Mouse (Mus musculus) CH12.LX (cell line): ENCODE results near the gene Fgf22. TPM values are rescaled to one million over a fixed set of nuclear protein-coding genes. Genes with fewer than 3 reads are reported as not detected.

Source experiments
- DNase-seq: peaks from one replicate; pipeline ENCODE4 v3.0.0-alpha.2; 2013; ENCODE audit errors: extremely low read depth
- H3K27ac ChIP-seq: 2 replicates; pipeline ENCODE4 v1.5.1; 2012; ENCODE audit warnings: low read depth, mild to moderate bottlenecking, control low read depth, moderate library complexity; ENCODE audit not compliant: insufficient read depth
- H3K27me3 ChIP-seq: replicated peaks from 2 replicates; pipeline ENCODE3; 2012; ENCODE audit warnings: inconsistent platforms
- H3K36me3 ChIP-seq, 2 experiments: replicated peaks in 1 of 2; 2 replicates each; pipeline versions ENCODE3 to v1.6.1; 2012; ENCODE audit warnings: inconsistent platforms in 1 of 2, low read length in 1 of 2, mild to moderate bottlenecking in 1 of 2, mixed read lengths in 1 of 2, moderate library complexity in 1 of 2; ENCODE audit not compliant: control insufficient read depth in 1 of 2, insufficient read depth in 1 of 2
- H3K4me1 ChIP-seq, 2 experiments: 2 replicates each; pipeline ENCODE4 v1.6.1; 2012; ENCODE audit warnings: inconsistent platforms in 1 of 2, moderate library complexity in 1 of 2; ENCODE audit not compliant: insufficient read depth in 2 of 2, control insufficient read depth in 1 of 2
- H3K4me2 ChIP-seq: 2 replicates; pipeline ENCODE4 v1.6.1; 2012; ENCODE audit warnings: low read depth, mild to moderate bottlenecking, control low read depth; ENCODE audit not compliant: poor library complexity, insufficient read depth, severe bottlenecking
- H3K4me3 ChIP-seq, 3 experiments: fragments of 150-350 bp in 1 of 3; sonication (generic) in 1 of 3; replicated peaks in 1 of 3; 2 replicates each; pipeline versions ENCODE3 to v1.5.1; 2011 to 2012; ENCODE audit warnings: low read depth in 2 of 3, low read length in 2 of 3, mild to moderate bottlenecking in 2 of 3, moderate library complexity in 2 of 3, control low read depth in 1 of 3, improper control_type of control experiment in 1 of 3, inconsistent platforms in 1 of 3, mixed read lengths in 1 of 3; ENCODE audit not compliant: poor library complexity in 1 of 3
- H3K79me2 ChIP-seq: replicated peaks from 2 replicates; pipeline ENCODE4 v1.6.1; 2012; ENCODE audit warnings: mild to moderate bottlenecking, moderate library complexity; ENCODE audit not compliant: control insufficient read depth, poor library complexity, insufficient read depth, severe bottlenecking; ENCODE audit errors: extremely low read depth
- H3K9ac ChIP-seq: 2 replicates; pipeline ENCODE4 v1.6.1; 2012; ENCODE audit warnings: low read depth, mild to moderate bottlenecking, control low read depth, moderate library complexity; ENCODE audit not compliant: insufficient read depth
- H3K9me3 ChIP-seq: replicated peaks from 2 replicates; pipeline ENCODE3; 2012; ENCODE audit warnings: low read length, inconsistent platforms, mixed read lengths
- BHLHE40 ChIP-seq: IDR thresholded peaks from 2 replicates; pipeline ENCODE4 v1.6.1; 2011; ENCODE audit warnings: mild to moderate bottlenecking, low read depth, low read length, improper control_type of control experiment
- CHD2 ChIP-seq: IDR thresholded peaks from 2 replicates; pipeline ENCODE4 v1.6.1; 2011; ENCODE audit warnings: low read length, improper control_type of control experiment
- CTCF ChIP-seq, 2 experiments: IDR thresholded peaks in 1 of 2; conservative IDR thresholded peaks in 1 of 2; 2 replicates each; pipeline ENCODE4 v1.5.1; 2011 to 2012; ENCODE audit warnings: low read depth in 2 of 2, low read length in 2 of 2, improper control_type of control experiment in 1 of 2, inconsistent platforms in 1 of 2, mild to moderate bottlenecking in 1 of 2, moderate library complexity in 1 of 2
- E2F4 ChIP-seq: IDR thresholded peaks from 2 replicates; pipeline ENCODE4 v1.6.1; 2011; ENCODE audit warnings: low read depth, low read length, improper control_type of control experiment; ENCODE audit not compliant: insufficient replicate concordance
- GABPA ChIP-seq: IDR thresholded peaks from 2 replicates; pipeline ENCODE4 v1.6.1; 2012; ENCODE audit warnings: low read depth, low read length, improper control_type of control experiment, inconsistent platforms; ENCODE audit not compliant: insufficient replicate concordance
- HCFC1 ChIP-seq: IDR thresholded peaks from 2 replicates; pipeline ENCODE4 v1.6.1; 2012; ENCODE audit warnings: low read depth, mild to moderate bottlenecking, inconsistent platforms, low read length, improper control_type of control experiment
- JUND ChIP-seq: conservative IDR thresholded peaks from 2 replicates; pipeline ENCODE4 v1.6.1; 2011; ENCODE audit warnings: low read depth, low read length, improper control_type of control experiment
- MAFK ChIP-seq: IDR thresholded peaks from 2 replicates; pipeline ENCODE4 v1.6.1; 2011; ENCODE audit warnings: low read length, improper control_type of control experiment; ENCODE audit not compliant: insufficient replicate concordance
- MEF2A ChIP-seq: IDR thresholded peaks from 2 replicates; pipeline ENCODE4 v1.6.1; 2014; ENCODE audit warnings: low read depth, mild to moderate bottlenecking, inconsistent platforms, low read length, improper control_type of control experiment, borderline replicate concordance
- MYC ChIP-seq: IDR thresholded peaks from 2 replicates; pipeline ENCODE4 v1.6.1; 2011; ENCODE audit warnings: low read depth, mild to moderate bottlenecking, improper control_type of control experiment, low read length
- NRF1 ChIP-seq: IDR thresholded peaks from 2 replicates; pipeline ENCODE4 v1.6.1; 2014; ENCODE audit warnings: low read depth, mild to moderate bottlenecking, inconsistent platforms, low read length, improper control_type of control experiment, moderate library complexity
- PAX5 ChIP-seq: IDR thresholded peaks from 2 replicates; pipeline ENCODE4 v1.6.1; 2012; ENCODE audit warnings: low read length, inconsistent platforms, mixed read lengths
- POLR2A ChIP-seq: IDR thresholded peaks from 2 replicates; pipeline ENCODE4 v1.6.1; 2011; ENCODE audit warnings: low read depth, mild to moderate bottlenecking, improper control_type of control experiment, low read length
- POLR2AphosphoS2 ChIP-seq: IDR thresholded peaks from 2 replicates; pipeline ENCODE4 v1.6.1; 2011; ENCODE audit warnings: low read depth, low read length, improper control_type of control experiment
- SIN3A ChIP-seq: IDR thresholded peaks from 2 replicates; pipeline ENCODE4 v1.6.1; 2012; ENCODE audit warnings: low read length, improper control_type of control experiment, inconsistent platforms
- TBP ChIP-seq: conservative IDR thresholded peaks from 2 replicates; pipeline ENCODE4 v1.6.1; 2011; ENCODE audit warnings: low read depth, low read length, improper control_type of control experiment
- USF2 ChIP-seq: conservative IDR thresholded peaks from 2 replicates; pipeline ENCODE4 v1.6.1; 2011; ENCODE audit warnings: low read depth, low read length, improper control_type of control experiment
- ZC3H11A ChIP-seq: IDR thresholded peaks from 2 replicates; pipeline ENCODE4 v1.6.1; 2012; ENCODE audit warnings: low read depth, mild to moderate bottlenecking, inconsistent platforms, low read length, improper control_type of control experiment
- ZMIZ1 ChIP-seq: IDR thresholded peaks from 2 replicates; pipeline ENCODE4 v1.6.1; 2012; ENCODE audit warnings: low read depth, mild to moderate bottlenecking, inconsistent platforms, low read length, improper control_type of control experiment
- ZNF384 ChIP-seq: IDR thresholded peaks from 2 replicates; pipeline ENCODE4 v1.6.1; 2012; ENCODE audit warnings: low read depth, low read length, improper control_type of control experiment, inconsistent platforms
- dilution Hi-C: fragments of 300-500 bp; cut with MboI; formaldehyde crosslinking; loops from 2 replicates; pipeline ENCODE4 v1.14.3; 2020; ENCODE audit warnings: low sequenced_read_pairs; ENCODE audit not compliant: extremely low pct_unique_long_range_greater_than_20kb, extremely low pct_ligation_motif_present
- in situ Hi-C: fragments of 300-500 bp; cut with MboI; formaldehyde crosslinking; loops from 3 replicates; pipeline ENCODE4 v1.14.3; 2019; ENCODE audit warnings: low sequenced_read_pairs, low pct_ligation_motif_present, low pct_unique_long_range_greater_than_20kb, mixed read lengths
- polyA plus RNA-seq: library from polyadenylated mRNA; unstranded; fragments of >175 nt; gene quantifications from 2 replicates; pipeline ENCODE4 v1.2.1, GENCODE M21; 2012; ENCODE audit warnings: low read depth; ENCODE audit not compliant: insufficient read length
- total RNA-seq, 2 experiments: library from RNA; depleted of rRNA; stranded (reverse); fragments of 300-350 nt in 1 of 2; fragments of >200 nt in 1 of 2; gene quantifications; 2 replicates each; pipeline ENCODE4 v1.2.3; 2012 to 2014

Gene Fgf22
- total and polyA plus RNA-seq, 3 experiments: not detected

DNA sequence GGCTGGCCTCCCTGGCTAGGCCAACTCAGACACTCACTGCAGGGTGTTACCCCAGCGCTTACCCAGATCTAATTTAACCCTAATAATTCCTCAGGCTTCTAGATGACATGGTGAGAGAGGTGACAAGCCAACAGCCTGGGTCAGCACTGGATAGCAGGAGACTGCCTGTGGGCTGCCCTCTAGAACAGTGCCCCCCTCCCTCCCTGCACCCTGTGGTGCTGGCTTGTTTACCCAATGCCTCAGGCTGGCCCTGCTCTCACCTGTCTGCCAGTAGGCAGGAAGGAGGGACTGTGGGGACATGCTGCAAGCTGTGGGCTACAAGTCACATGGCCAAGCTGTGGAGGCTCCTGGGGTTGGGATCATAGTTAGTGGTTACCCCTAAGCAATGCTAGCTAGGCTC, 47.7 kb upstream of the Fgf22 start:
- H3K27me3 ChIP-seq: no peaks in the 10 kb centered on the region
- no peaks in the 10 kb centered on the region for H3K9me3 ChIP-seq
- dilution Hi-C loops (no loop called here), in situ Hi-C loops (no loop called here)
- H3K36me3 ChIP-seq: peaks cover 39 to 65% of the 10 kb centered on the region in 2 experiments
- peaks cover 21 to 33% of the 10 kb centered on the region in 2 experiments for H3K4me1 ChIP-seq
- H3K27ac ChIP-seq: no peak overlapping the region
- DNase-seq: no peak
- peaks cover 46% of the 10 kb centered on the region for H3K79me2 ChIP-seq
- no peak for TF ChIP-seq CHD2
- TF ChIP-seq USF2: no peak
- TF ChIP-seq POLR2AphosphoS2: no peak
- TF ChIP-seq JUND: no peak
- no peak for TF ChIP-seq MEF2A
- TF ChIP-seq BHLHE40: no peak
- TF ChIP-seq ZMIZ1: no peak
- TF ChIP-seq E2F4: no peak
- no peak for TF ChIP-seq TBP
- TF ChIP-seq MAFK: no peak
- no peak for TF ChIP-seq SIN3A
- no peak for TF ChIP-seq HCFC1
- no peak overlapping the region for H3K4me3 ChIP-seq
- H3K9ac ChIP-seq: no peak overlapping the region
- no peak overlapping the region for H3K4me2 ChIP-seq

GRCm38 (mm10) chr10:79707759-79708158, 47.1 kb upstream of the Fgf22 start:
- 0 out of 4 replicates have a peak, but pooled peaks of 1 of the 2 experiments have one; percentile 13 for TF ChIP-seq CTCF (conservative IDR thresholded peaks at IDR 0.05 in 1 of 2, IDR thresholded peaks at IDR 0.05 in 1 of 2; ENCODE audit: low read depth in 2 of 2, low read length in 2 of 2)
- TF ChIP-seq ZC3H11A: no peak
- no peak overlapping the region for H3K4me3 ChIP-seq
- no peaks in the 10 kb centered on the region for H3K27me3 ChIP-seq
- no peak for DNase-seq
- H3K9me3 ChIP-seq: no peaks in the 10 kb centered on the region
- peaks cover 46% of the 10 kb centered on the region for H3K79me2 ChIP-seq
- in situ Hi-C loops (no loop called here), dilution Hi-C loops (no loop called here)
- H3K36me3 ChIP-seq: peaks cover 39 to 69% of the 10 kb centered on the region in 2 experiments
- no peak overlapping the region for H3K27ac ChIP-seq
- H3K9ac ChIP-seq: no peak overlapping the region
- H3K4me2 ChIP-seq: no peak overlapping the region
- H3K4me1 ChIP-seq: peaks cover 21 to 36% of the 10 kb centered on the region in 2 experiments

DNA sequence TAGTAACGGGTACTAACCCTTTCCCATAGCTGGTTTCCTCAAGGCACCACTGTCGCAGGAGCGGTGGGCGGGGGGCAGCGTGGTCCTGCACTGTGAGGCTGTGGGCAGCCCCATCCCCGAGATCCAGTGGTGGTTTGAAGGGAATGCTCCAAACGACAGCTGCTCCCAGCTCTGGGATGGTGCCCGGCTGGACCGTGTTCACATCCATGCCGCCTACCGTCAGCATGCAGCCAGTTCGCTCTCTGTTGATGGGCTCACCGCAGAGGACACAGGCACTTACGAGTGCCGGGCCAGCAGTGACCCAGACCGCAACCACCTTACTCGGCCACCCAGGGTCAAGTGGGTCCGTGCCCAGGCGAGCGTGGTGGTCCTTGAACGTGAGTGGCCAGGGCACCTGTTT, 46.2 kb upstream of the Fgf22 start:
- no peak overlapping the region for H3K4me3 ChIP-seq
- dilution Hi-C loops: no loop called here

More for the DNA sequence above, 46.2 kb upstream of the Fgf22 start:
- no peak for DNase-seq
- Histone ChIP-seq H3K36me3 (peaks cover 39 to 69% of the 10 kb centered on the region in 2 experiments), H3K9ac (no peak overlapping the region), H3K79me2 (peaks cover 46% of the 10 kb centered on the region), H3K4me2 (no peak overlapping the region), H3K27me3 (no peaks in the 10 kb centered on the region), H3K9me3 (no peaks in the 10 kb centered on the region), H3K4me1 (peaks cover 21 to 35% of the 10 kb centered on the region in 2 experiments), H3K27ac (no peak overlapping the region)
- in situ Hi-C loops: no loop called here
- TF ChIP-seq ZNF384 (no peak), CHD2 (no peak), NRF1 (no peak), POLR2A (no peak), ZMIZ1 (no peak), MEF2A (no peak), PAX5 (no peak), MYC (no peak), GABPA (no peak)
